Mouse (Mus musculus) embryo, embryonic 10 days (tissue): Measurements from ENCODE around the gene Acyp1.

Experiments
- DNase-seq: peaks from one replicate; pipeline ENCODE4 v3.0.0-alpha.2; 2015; ENCODE audit warnings: low spot score

The Acyp1 gene

GRCm38 (mm10) chr12:85233376-85234358 is 54.6 kb downstream of the Acyp1 start:
- no peak for DNase-seq

DNA sequence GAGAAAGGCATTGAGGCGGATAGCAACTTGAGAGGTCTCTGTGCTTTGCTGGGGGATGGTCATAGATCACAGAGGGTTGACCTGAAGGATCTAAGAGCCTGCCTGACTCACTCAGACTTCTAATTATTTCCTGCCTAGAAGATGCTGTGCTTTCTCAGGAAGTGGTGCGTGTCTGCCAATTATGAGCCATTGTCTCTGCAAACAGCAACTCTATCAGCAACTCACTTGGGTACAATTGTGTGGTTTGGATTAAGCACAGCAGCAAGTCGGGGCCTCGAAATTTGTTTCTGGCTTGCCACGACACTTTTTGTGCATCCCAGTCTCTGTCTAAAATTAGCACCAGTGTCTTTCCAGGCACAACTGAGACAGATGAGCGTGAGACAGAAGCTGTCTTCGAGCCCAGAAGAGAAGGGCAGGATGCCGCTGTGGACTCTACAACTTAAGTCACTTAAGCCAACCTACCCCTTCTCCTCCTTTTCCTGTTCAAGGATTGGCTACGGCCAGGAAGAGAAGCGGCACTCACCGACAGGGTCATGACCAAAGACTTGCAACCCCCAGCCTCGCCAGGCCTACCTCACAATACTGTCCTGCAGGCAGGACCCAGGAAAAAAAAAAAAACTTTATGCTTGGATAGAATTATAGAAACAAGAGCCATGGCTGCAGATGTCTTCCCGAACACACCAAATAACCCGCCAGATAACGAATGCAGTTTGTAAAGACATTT is 60.2 kb downstream of the Acyp1 start:
- DNase-seq = no peak

- peak; percentile 24 for DNase-seq
These were observed 61.0 kb downstream of the Acyp1 start for GRCm38 (mm10) chr12:85227227-85227626.
